Mouse (Mus musculus) kidney, adult 2 months (tissue): ENCODE data around the gene Gm14399. TPM values are rescaled to one million over a fixed set of nuclear protein-coding genes. Genes with fewer than 3 reads are reported as not detected.
"Not testable (repeated sequence)": the region's sequence is repeated elsewhere in the genome, so short reads cannot be mapped to it uniquely, and the experiment has no call there.

ENCODE experiments used
- DNase-seq: peaks from one replicate; pipeline ENCODE4 v3.0.0; 2021
- H3K27ac ChIP-seq: fragments of 200-500 bp; 2 replicates; pipeline ENCODE4 v1.5.1; 2012; ENCODE audit warnings: low read depth, low read length, control low read depth, inconsistent platforms; ENCODE audit not compliant: insufficient read depth
- H3K27me3 ChIP-seq: fragments of 200-500 bp; replicated peaks from 2 replicates; pipeline ENCODE4 v1.6.1; 2012; ENCODE audit warnings: mild to moderate bottlenecking, moderate library complexity, low read length, inconsistent platforms; ENCODE audit not compliant: control insufficient read depth, insufficient read depth
- H3K36me3 ChIP-seq: fragments of 200-500 bp; 2 replicates; pipeline ENCODE4 v1.6.1; 2012; ENCODE audit warnings: mild to moderate bottlenecking, moderate library complexity, low read length, inconsistent platforms; ENCODE audit not compliant: control insufficient read depth, insufficient read depth
- H3K4me1 ChIP-seq: fragments of 200-500 bp; 2 replicates; pipeline ENCODE4 v1.6.1; 2011; ENCODE audit warnings: low read length; ENCODE audit not compliant: control insufficient read depth, insufficient read depth
- H3K4me3 ChIP-seq: fragments of 200-500 bp; 2 replicates; pipeline ENCODE4 v1.5.1; 2011; ENCODE audit warnings: mild to moderate bottlenecking, low read depth, low read length, control low read depth; ENCODE audit not compliant: insufficient read depth
- CTCF ChIP-seq: fragments of 200-500 bp; conservative IDR thresholded peaks from 2 replicates; pipeline ENCODE4 v1.5.1; 2011; ENCODE audit warnings: low read depth, mild to moderate bottlenecking, control low read depth, low read length, moderate library complexity, mixed read lengths; ENCODE audit not compliant: insufficient read depth, insufficient read length
- POLR2A ChIP-seq: fragments of 200-500 bp; IDR thresholded peaks from one replicate; pipeline ENCODE4 v1.6.1; 2011; ENCODE audit warnings: low read depth, low read length, control low read depth
- WGBS: fragments of 180-500 bp; shearing (Covaris S2); methylation state at CpG from one replicate; pipeline ENCODE4 v1.1.7; 2018; 5-methylcytosine and 5-hydroxymethylcytosine counted together
- polyA plus RNA-seq: library from polyadenylated mRNA; depleted of rRNA; stranded (reverse); fragments of >200 nt; gene quantifications from 2 replicates; pipeline ENCODE4 v1.2.3, GENCODE M21; 2012; rRNA removed

Gene Gm14399
- polyA plus RNA-seq, 1 experiment = 1.1 TPM

DNA sequence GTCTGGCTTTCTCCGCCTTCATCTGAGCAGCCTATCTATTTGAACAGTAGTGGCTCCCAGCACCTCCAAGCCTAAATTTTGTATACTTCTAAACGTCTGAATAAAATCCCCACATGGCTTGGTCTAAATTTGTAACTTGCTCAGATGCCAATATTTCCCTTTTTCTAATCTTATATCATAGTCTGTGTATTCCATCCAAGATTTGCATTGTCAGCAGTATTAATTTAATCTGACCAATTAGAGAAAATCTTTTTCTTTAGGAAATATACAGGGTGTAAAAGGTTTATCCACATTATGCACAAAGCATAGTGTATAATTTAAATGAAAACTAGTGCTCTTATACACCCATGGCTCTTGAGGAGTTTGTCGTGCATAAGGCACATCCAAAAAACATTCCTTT is 16.8 kb upstream of the Gm14399 start:
- Histone ChIP-seq H3K36me3 (no peaks in the 10 kb centered on the region), H3K4me1 (no peaks in the 10 kb centered on the region), H3K27me3 (no peaks in the 10 kb centered on the region), H3K27ac (no peak overlapping the region), H3K4me3 (no peak overlapping the region)
- TF ChIP-seq CTCF = no peak
- TF ChIP-seq POLR2A = no peak
- DNase-seq = no peak
- WGBS = 87% methylated on average over 3 of the region's 3 CpGs

DNA sequence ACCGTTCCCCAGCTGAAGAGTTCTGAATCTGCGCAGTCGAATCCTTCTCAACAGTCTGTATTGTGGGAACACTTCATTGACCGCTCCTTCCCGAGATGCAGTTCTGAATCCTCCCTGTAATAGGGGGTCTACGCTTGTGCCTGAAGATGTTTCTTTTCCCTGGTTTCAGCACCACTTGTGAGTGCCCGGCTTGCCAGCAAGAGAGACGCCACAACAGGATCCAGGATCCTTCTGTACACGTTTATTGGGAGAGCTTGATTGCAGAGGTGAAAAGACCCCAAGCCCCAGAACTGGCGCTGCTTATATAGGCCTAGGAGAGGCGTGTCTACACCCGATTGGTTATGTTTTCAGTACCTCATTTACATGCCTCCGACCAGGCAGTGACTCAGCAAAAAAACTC is 14.9 kb upstream of the Gm14399 start:
- Histone ChIP-seq H3K27me3 (no peaks in the 10 kb centered on the region), H3K27ac (no peak overlapping the region), H3K4me1 (no peaks in the 10 kb centered on the region), H3K36me3 (no peaks in the 10 kb centered on the region), H3K4me3 (no peak overlapping the region)
- 92% methylated on average over 13 of the region's 13 CpGs for WGBS
- TF ChIP-seq CTCF (no peak), POLR2A (no peak)
- DNase-seq = no peak

DNA sequence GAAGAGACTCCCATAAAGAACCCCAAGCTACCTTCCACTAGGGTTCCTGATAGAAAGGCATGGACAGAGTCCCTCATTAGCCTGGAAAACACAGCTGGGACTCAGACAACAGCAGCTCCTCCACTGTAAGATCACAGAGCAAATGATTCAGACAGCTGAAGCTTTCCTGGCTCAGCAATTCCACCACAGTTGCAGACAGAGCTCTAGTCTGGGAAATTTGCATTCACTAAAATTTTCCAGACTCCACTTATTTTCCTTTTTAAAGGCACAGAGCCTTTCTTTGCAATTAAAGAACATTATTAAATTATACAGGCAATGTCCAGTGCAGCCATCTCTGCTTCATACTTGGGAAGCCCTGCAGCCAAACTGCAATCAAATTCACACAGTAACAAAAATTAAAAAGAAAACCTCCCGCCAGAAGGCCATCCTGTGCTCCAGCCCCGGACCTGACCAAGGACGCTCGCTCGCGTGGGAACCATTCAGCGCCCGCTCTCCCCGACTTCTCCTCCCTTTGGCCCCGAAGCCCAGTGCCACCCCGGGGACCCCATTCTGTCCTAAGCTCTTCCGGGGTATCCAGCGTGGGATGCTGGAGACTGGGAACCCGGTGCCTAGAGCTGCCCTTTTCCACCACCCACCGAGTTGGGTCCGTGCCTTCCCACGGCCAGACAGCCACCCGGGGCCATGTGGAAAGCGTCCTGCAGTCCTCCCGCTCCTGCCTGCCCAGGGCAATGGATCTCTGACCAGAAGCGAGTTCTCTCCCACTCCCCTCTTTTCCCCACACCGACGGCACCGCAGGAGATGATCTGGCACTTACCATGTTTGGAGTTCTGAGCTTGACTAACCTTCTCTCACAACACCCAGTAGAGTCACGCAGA is 457 bp downstream of the Gm14399 start:
- H3K4me1 ChIP-seq, H3K36me3 ChIP-seq, H3K27me3 ChIP-seq: not testable (repeated sequence)
- Histone ChIP-seq H3K27ac (peak overlapping the region; percentile 9; the same call in 1 of the 2 replicates), H3K4me3 (peak overlapping the region; percentile 80)
- 8% methylated on average over 25 of the region's 25 CpGs for WGBS
- DNase-seq = peak; percentile 42

DNA sequence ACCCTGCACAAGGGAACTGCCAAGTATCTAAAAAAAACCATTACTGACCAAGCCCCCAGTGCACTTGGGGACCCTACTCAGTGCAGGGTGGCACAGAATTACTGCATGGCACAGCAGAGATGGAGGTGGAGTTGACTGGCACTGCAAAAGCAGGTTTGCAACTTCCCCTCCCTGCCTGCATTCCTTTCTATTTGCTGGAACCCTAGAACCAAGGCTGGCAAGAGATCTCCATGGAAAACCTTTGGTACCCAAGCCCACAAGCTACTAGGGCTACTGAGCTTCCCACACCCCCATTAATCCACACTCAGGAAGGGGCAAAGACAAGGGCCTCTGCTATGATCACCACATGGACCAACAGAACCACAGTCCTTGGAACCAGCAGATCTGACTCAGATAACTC is 1.2 kb downstream of the Gm14399 start:
- H3K4me1 ChIP-seq, H3K27ac ChIP-seq, H3K27me3 ChIP-seq, H3K4me3 ChIP-seq, DNase-seq, H3K36me3 ChIP-seq: not testable (repeated sequence)

Other genes with a start within 250 kb of the Gm14399 start
- not detected in 2 replicates for gene Gm14444, start 131.8 kb downstream of the Gm14399 start, polyA plus RNA-seq
- not detected in 2 replicates for gene Gm14393, start 74.2 kb downstream of the Gm14399 start, polyA plus RNA-seq
- gene Gm14443, start 33.9 kb upstream of the Gm14399 start, polyA plus RNA-seq = 0.24 and 0.41 TPM in 2 replicates
- gene Gm14391, start 64.9 kb upstream of the Gm14399 start, polyA plus RNA-seq = 6.2 and 8.9 TPM in 2 replicates
- gene Gm14440, start 133.1 kb upstream of the Gm14399 start, polyA plus RNA-seq = not detected in 2 replicates
- 2.4 and 3.4 TPM in 2 replicates for gene Gm4631, start 196.2 kb upstream of the Gm14399 start, polyA plus RNA-seq
- gene Zfp968, start 230.4 kb upstream of the Gm14399 start, polyA plus RNA-seq = 0.71 and 1.9 TPM in 2 replicates